Mouse (Mus musculus) lung, postnatal 0 days (tissue): ENCODE results near the gene Ddr2. TPM values are rescaled to one million over a fixed set of nuclear protein-coding genes. Genes with fewer than 3 reads are reported as not detected.
"Not testable (repeated sequence)": the region's sequence is repeated elsewhere in the genome, so short reads cannot be mapped to it uniquely, and the experiment has no call there.

Source experiments
- ATAC-seq: fragments of 200-750 bp; cut with Nextera tagmentation; 2 replicates; pipeline ENCODE4 v1.8.0; 2017; ENCODE audit warnings: moderate library complexity
- DNase-seq: peaks from one replicate; pipeline ENCODE4 v3.0.0-alpha.2; 2016; ENCODE audit warnings: low spot score
- H3K27ac ChIP-seq: fragments of 300-500 bp; sonication (generic); 2 replicates; pipeline ENCODE4 v1.5.1; 2014; ENCODE audit warnings: antibody characterized with exemption, mild to moderate bottlenecking, low read length, mixed read lengths
- H3K27me3 ChIP-seq: fragments of 300-500 bp; sonication (generic); replicated peaks from 2 replicates; pipeline ENCODE4 v1.6.1; 2014; ENCODE audit warnings: low read length, mixed read lengths; ENCODE audit not compliant: insufficient read depth
- H3K36me3 ChIP-seq: fragments of 300-500 bp; sonication (generic); 2 replicates; pipeline ENCODE4 v1.6.1; 2014; ENCODE audit warnings: low read length, mixed read lengths; ENCODE audit not compliant: insufficient read depth
- H3K4me1 ChIP-seq: fragments of 300-500 bp; sonication (generic); 2 replicates; pipeline ENCODE4 v1.6.1; 2014; ENCODE audit warnings: antibody characterized with exemption, low read depth, low read length, mixed read lengths; ENCODE audit not compliant: insufficient read depth
- H3K4me2 ChIP-seq: fragments of 300-500 bp; sonication (generic); replicated peaks from 2 replicates; pipeline ENCODE4 v1.6.1; 2014; ENCODE audit warnings: low read depth, mild to moderate bottlenecking, low read length, moderate library complexity, mixed read lengths
- H3K4me3 ChIP-seq: fragments of 300-500 bp; sonication (generic); 2 replicates; pipeline ENCODE4 v1.5.1; 2014; ENCODE audit warnings: low read depth, low read length
- H3K9ac ChIP-seq: fragments of 300-500 bp; sonication (generic); replicated peaks from 2 replicates; pipeline ENCODE4 v1.6.1; 2014; ENCODE audit warnings: low read depth, mild to moderate bottlenecking
- H3K9me3 ChIP-seq: fragments of 300-500 bp; sonication (generic); 2 replicates; pipeline ENCODE4 v1.6.1; 2016; ENCODE audit warnings: low read length, mixed read lengths
- CTCF ChIP-seq: IDR thresholded peaks from 2 replicates; pipeline ENCODE4 v1.5.1; 2016; ENCODE audit warnings: antibody characterized with exemption, mild to moderate bottlenecking
- EP300 ChIP-seq: IDR thresholded peaks from 2 replicates; pipeline ENCODE4 v1.6.1; 2016; ENCODE audit warnings: antibody characterized with exemption, mild to moderate bottlenecking, control low read depth
- WGBS: fragments of 180-500 bp; shearing (Covaris S2); extraction: QIAGEN DNeasy Blood & Tissue Kit; methylation state at CpG from one replicate; pipeline ENCODE4 v1.1.7; 2014; 5-methylcytosine and 5-hydroxymethylcytosine counted together
- polyA plus RNA-seq: library from polyadenylated mRNA; unstranded; fragments of >200 nt; fragmentation: Nextera tagmentation; extraction: Ambion mirVana; gene quantifications from 2 replicates; pipeline ENCODE4 v1.2.1, GENCODE M21; 2015

Ddr2 gene
- polyA plus RNA-seq, 1 experiment from 2014 or later: 20.6 TPM

- no peaks in the 10 kb centered on the region for H3K27me3 ChIP-seq
- ATAC-seq (no peak), DNase-seq (peak; percentile 20)
- H3K9ac ChIP-seq: no peak overlapping the region
- TF ChIP-seq EP300 (no peak), CTCF (no peak)
- no peaks in the 10 kb centered on the region for H3K9me3 ChIP-seq
- H3K36me3 ChIP-seq: no peaks in the 10 kb centered on the region
- no peaks in the 10 kb centered on the region for H3K4me1 ChIP-seq
- no peak overlapping the region for H3K4me2 ChIP-seq
- WGBS: 63% methylated on average over 13 of the region's 13 CpGs
- no peak overlapping the region for H3K27ac ChIP-seq
- H3K4me3 ChIP-seq: no peak overlapping the region
These were observed 101.9 kb downstream of the Ddr2 start for GRCm38 (mm10) chr1:170008432-170009220.

DNA sequence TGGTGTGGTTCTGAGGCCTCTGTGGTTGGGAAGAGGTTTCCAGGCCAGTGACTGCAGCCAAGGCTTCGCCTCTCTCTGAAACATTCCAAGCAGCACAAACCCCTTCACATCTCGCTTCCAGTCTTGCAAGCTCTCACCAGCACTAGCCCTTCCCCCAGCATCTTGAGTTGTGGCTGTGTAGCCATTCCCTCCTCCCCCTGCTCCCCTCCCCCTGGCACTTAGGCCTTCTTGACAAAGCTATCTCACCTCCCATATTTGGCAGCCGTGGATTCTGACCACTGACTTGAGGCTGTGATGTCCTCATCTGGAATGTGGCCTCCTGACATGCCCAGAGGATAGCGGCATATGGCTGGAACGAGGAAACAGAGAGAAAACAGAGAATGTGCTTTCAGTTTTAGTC is 104.0 kb downstream of the Ddr2 start:
- Histone ChIP-seq H3K4me2 (peak overlapping the region; percentile 14; the same call in 1 of the 2 replicates), H3K4me1 (no peaks in the 10 kb centered on the region), H3K9me3 (no peaks in the 10 kb centered on the region), H3K27me3 (no peaks in the 10 kb centered on the region), H3K9ac (no peak overlapping the region), H3K36me3 (no peaks in the 10 kb centered on the region), H3K4me3 (no peak overlapping the region), H3K27ac (peak overlapping the region; percentile 68)
- TF ChIP-seq EP300 (peak; percentile 67; the same call in 1 of the 2 replicates), CTCF (no peak)
- ATAC-seq: peak; percentile 92
- peak; percentile 88 for DNase-seq
- WGBS: 8% methylated on average over 5 of the region's 5 CpGs

- no peak overlapping the region for H3K27ac ChIP-seq
- H3K4me1 ChIP-seq: no peaks in the 10 kb centered on the region
- no peaks in the 10 kb centered on the region for H3K27me3 ChIP-seq
- no peak overlapping the region for H3K4me3 ChIP-seq
- ATAC-seq (no peak), DNase-seq (no peak)
- no peaks in the 10 kb centered on the region for H3K9me3 ChIP-seq
- WGBS: 80% methylated on average over 3 of the region's 3 CpGs
- H3K4me2 ChIP-seq: no peak overlapping the region
- no peak for TF ChIP-seq CTCF
- TF ChIP-seq EP300: no peak
- H3K9ac ChIP-seq: no peak overlapping the region
- H3K36me3 ChIP-seq: no peaks in the 10 kb centered on the region
These were observed 105.3 kb downstream of the Ddr2 start for GRCm38 (mm10) chr1:170005297-170005696.

- not testable (repeated sequence) for H3K4me2 ChIP-seq, H3K36me3 ChIP-seq, H3K27me3 ChIP-seq, H3K9me3 ChIP-seq, H3K27ac ChIP-seq, H3K9ac ChIP-seq, H3K4me3 ChIP-seq, H3K4me1 ChIP-seq, DNase-seq, ATAC-seq
- 90% methylated on average over 6 of the region's 6 CpGs for WGBS
These were observed 116.7 kb downstream of the Ddr2 start for GRCm38 (mm10) chr1:169993901-169994300.

DNA sequence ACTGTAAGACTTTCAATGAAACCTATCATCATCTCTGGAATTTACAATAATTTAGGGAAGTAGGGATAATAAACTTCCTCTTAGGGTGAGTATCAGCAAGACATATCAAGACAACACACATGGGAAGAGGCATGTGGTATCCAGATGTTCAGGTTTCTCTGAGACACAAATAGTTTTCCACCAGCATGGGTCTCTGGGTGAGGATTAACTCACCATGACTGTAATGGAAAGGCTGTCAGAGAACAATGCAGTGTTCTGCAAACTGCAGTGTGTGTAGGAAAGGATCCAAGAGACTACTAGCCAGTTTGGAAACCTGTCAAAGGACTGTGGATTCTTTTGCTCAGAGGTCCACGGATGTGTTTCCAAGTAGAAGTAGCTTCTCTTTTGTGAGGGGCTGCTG is 124.4 kb downstream of the Ddr2 start:
- Histone ChIP-seq H3K9ac (no peak overlapping the region), H3K36me3 (no peaks in the 10 kb centered on the region; the same call in 1 of the 2 replicates), H3K27me3 (no peaks in the 10 kb centered on the region), H3K27ac (no peak overlapping the region), H3K4me3 (no peak overlapping the region), H3K9me3 (no peaks in the 10 kb centered on the region), H3K4me1 (no peaks in the 10 kb centered on the region), H3K4me2 (no peak overlapping the region)
- no peak for ATAC-seq
- no peak for DNase-seq
- WGBS: 67% methylated on average over 1 of the region's 1 CpGs
- TF ChIP-seq EP300: no peak
- no peak for TF ChIP-seq CTCF

- H3K4me1 ChIP-seq: no peaks in the 10 kb centered on the region
- TF ChIP-seq CTCF (no peak), EP300 (no peak)
- no peak overlapping the region for H3K4me3 ChIP-seq
- H3K27ac ChIP-seq: no peak overlapping the region
- no peak overlapping the region for H3K9ac ChIP-seq
- H3K27me3 ChIP-seq: no peaks in the 10 kb centered on the region
- 81% methylated on average over 4 of the region's 4 CpGs for WGBS
- H3K9me3 ChIP-seq: no peaks in the 10 kb centered on the region
- no peaks in the 10 kb centered on the region for H3K36me3 ChIP-seq
- ATAC-seq: no peak
- no peak overlapping the region for H3K4me2 ChIP-seq
- no peak for DNase-seq
These were observed 132.9 kb downstream of the Ddr2 start for GRCm38 (mm10) chr1:169977621-169978020.
